Mouse (Mus musculus) liver, embryonic 16.5 days (tissue): ENCODE measurements around the gene Apol9b. TPM values are rescaled to one million over a fixed set of nuclear protein-coding genes. Genes with fewer than 3 reads are reported as not detected.

ENCODE experiments used
- ATAC-seq: fragments of 200-750 bp; cut with Nextera tagmentation; 2 replicates; pipeline ENCODE4 v1.8.0; 2017; ENCODE audit warnings: low read depth, mild to moderate bottlenecking, moderate number of reproducible peaks, moderate library complexity
- H3K27ac ChIP-seq: fragments of 300-500 bp; sonication (generic); 2 replicates; pipeline ENCODE4 v1.5.1; 2014; ENCODE audit warnings: mild to moderate bottlenecking, low read length
- H3K27me3 ChIP-seq: fragments of 300-500 bp; sonication (generic); 2 replicates; pipeline ENCODE4 v1.6.1; 2014; ENCODE audit warnings: low read depth, low read length, mixed read lengths; ENCODE audit not compliant: control insufficient read depth, insufficient read depth
- H3K36me3 ChIP-seq: fragments of 300-500 bp; sonication (generic); 2 replicates; pipeline ENCODE4 v1.6.1; 2014; ENCODE audit warnings: mild to moderate bottlenecking; ENCODE audit not compliant: control insufficient read depth, insufficient read depth
- H3K4me1 ChIP-seq: fragments of 300-500 bp; sonication (generic); 2 replicates; pipeline ENCODE4 v1.6.1; 2014; ENCODE audit warnings: low read depth, low read length, mixed read lengths; ENCODE audit not compliant: control insufficient read depth
- H3K4me2 ChIP-seq: fragments of 300-500 bp; sonication (generic); 2 replicates; pipeline ENCODE4 v1.6.1; 2014; ENCODE audit warnings: low read depth, low read length, mixed read lengths
- H3K4me3 ChIP-seq: fragments of 300-500 bp; sonication (generic); 2 replicates; pipeline ENCODE4 v1.5.1; 2014; ENCODE audit warnings: low read depth, mild to moderate bottlenecking, low read length
- H3K9ac ChIP-seq: fragments of 300-500 bp; sonication (generic); 2 replicates; pipeline ENCODE4 v1.6.1; 2014; ENCODE audit warnings: low read depth, low read length
- H3K9me3 ChIP-seq: fragments of 300-500 bp; sonication (generic); replicated peaks from 2 replicates; pipeline ENCODE4 v1.6.1; 2016; ENCODE audit warnings: low read length; ENCODE audit not compliant: control insufficient read depth
- WGBS: fragments of 180-500 bp; shearing (Covaris S2); extraction: QIAGEN DNeasy Blood & Tissue Kit; methylation state at CpG from one replicate; pipeline ENCODE4 v1.1.7; 2014; ENCODE audit not compliant: insufficient replicate concordance; 5-methylcytosine and 5-hydroxymethylcytosine counted together
- polyA plus RNA-seq: library from polyadenylated mRNA; unstranded; fragments of >200 nt; fragmentation: Nextera tagmentation; extraction: Ambion mirVana; gene quantifications from 2 replicates; pipeline ENCODE4 v1.2.1, GENCODE M21; 2015

Apol9b gene
- polyA plus RNA-seq, 1 experiment from 2014 or later = not detected

- Histone ChIP-seq H3K4me2 (no peak overlapping the region), H3K27ac (no peak overlapping the region), H3K4me3 (no peak overlapping the region), H3K27me3 (no peaks in the 10 kb centered on the region), H3K9me3 (no peaks in the 10 kb centered on the region), H3K36me3 (peaks cover 90% of the 10 kb centered on the region), H3K9ac (no peak overlapping the region), H3K4me1 (no peaks in the 10 kb centered on the region)
- 73% methylated on average over 13 of the region's 13 CpGs for WGBS
- no peak for ATAC-seq
Measured at GRCm38 (mm10) chr15:77764391-77765006, 35.7 kb downstream of the Apol9b start.

DNA sequence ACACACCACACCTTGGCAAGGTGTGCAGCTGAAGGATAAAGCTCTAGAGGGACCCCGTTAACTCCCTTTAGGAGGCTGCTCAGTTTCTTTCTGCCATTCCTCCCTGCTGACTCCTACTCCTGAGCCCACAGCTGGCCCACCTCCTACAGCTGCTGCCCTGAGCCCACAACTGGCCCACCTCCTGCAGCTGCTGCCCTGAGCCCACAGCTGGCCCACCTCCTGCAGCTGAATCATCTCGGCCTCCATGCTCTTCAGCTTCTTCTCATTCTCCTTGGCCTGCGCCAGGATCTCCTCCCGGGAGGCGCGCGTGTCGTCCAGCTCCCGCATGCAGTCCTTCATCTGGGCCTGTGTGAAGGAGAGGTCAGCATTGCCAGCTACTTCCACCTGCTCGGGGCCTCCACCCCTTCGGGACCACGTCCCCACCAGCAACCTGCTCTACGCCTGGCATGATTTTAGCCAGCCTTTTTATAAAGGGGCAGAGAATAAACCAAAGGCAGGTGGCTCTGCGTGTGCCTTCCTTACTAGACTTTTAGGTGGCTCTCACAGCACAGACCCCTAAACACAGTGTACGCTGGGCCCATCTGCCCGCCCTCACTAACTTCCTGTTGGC is 36.8 kb downstream of the Apol9b start:
- 89% methylated on average over 16 of the region's 16 CpGs for WGBS
- Histone ChIP-seq H3K4me1 (no peaks in the 10 kb centered on the region), H3K36me3 (peaks cover 96% of the 10 kb centered on the region), H3K27ac (no peak overlapping the region), H3K27me3 (no peaks in the 10 kb centered on the region), H3K9ac (no peak overlapping the region), H3K9me3 (no peaks in the 10 kb centered on the region), H3K4me3 (no peak overlapping the region), H3K4me2 (no peak overlapping the region)
- ATAC-seq = no peak

GRCm38 (mm10) chr15:77766981-77767380 is 38.1 kb downstream of the Apol9b start:
- H3K4me3 ChIP-seq = no peak overlapping the region
- peaks cover 98% of the 10 kb centered on the region for H3K36me3 ChIP-seq
- no peak overlapping the region for H3K4me2 ChIP-seq
- no peak for ATAC-seq
- H3K9ac ChIP-seq = no peak overlapping the region
- no peak overlapping the region for H3K27ac ChIP-seq
- H3K4me1 ChIP-seq = no peaks in the 10 kb centered on the region
- H3K27me3 ChIP-seq = no peaks in the 10 kb centered on the region
- 89% methylated on average over 11 of the region's 11 CpGs for WGBS
- H3K9me3 ChIP-seq = no peaks in the 10 kb centered on the region

DNA sequence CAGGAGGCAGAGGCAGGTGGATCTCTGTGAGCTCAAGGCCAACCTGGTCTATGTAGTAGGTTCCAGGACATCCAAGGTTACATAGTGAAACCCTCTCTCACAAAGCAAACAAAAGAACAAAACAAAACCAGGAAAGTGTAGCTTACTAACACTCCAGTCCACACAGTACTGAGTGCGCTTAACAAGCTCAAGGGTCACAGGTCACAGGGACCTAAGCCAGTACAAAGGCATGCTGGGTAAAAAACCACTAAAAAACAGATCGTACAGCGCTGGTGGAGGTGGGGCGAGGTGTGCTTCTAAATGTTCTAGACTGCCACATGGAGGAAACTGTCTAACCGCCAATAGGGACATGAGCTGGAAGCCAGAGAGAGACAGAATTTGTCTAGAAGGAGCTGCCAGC is 41.5 kb downstream of the Apol9b start:
- H3K4me2 ChIP-seq = no peak overlapping the region
- WGBS = 82% methylated on average over 5 of the region's 5 CpGs
- H3K9ac ChIP-seq = no peak overlapping the region
- H3K27ac ChIP-seq = no peak overlapping the region
- H3K4me1 ChIP-seq = peaks cover 28% of the 10 kb centered on the region
- no peaks in the 10 kb centered on the region for H3K27me3 ChIP-seq
- H3K36me3 ChIP-seq = peaks cover 97% of the 10 kb centered on the region
- no peak for ATAC-seq
- no peak overlapping the region for H3K4me3 ChIP-seq
- no peaks in the 10 kb centered on the region for H3K9me3 ChIP-seq

DNA sequence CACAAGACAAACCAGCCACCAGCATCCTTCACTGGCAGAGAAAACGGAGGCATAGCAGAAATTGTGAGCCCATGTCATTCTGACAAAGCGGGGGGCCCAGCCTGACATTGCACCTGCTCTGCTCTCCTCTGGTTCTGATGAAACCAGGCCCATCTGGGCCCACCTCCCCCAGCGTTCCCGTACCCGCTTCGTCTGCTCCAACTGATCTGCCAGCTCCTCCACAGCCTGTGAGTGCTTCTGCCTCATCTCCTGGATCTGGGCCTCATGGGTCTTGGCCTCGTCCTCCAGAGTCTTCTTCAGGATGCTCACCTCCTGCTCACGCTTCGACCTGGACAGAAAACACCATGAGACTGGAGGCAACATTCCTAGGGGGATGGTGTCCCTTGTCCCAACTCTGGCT is 42.1 kb downstream of the Apol9b start:
- Histone ChIP-seq H3K9ac (no peak overlapping the region), H3K27ac (no peak overlapping the region), H3K9me3 (no peaks in the 10 kb centered on the region), H3K4me2 (no peak overlapping the region), H3K4me3 (no peak overlapping the region), H3K27me3 (no peaks in the 10 kb centered on the region), H3K4me1 (peaks cover 30% of the 10 kb centered on the region), H3K36me3 (peaks cover 95% of the 10 kb centered on the region)
- WGBS = 92% methylated on average over 9 of the region's 9 CpGs
- ATAC-seq = no peak

- 0 out of 2 replicates have a peak overlapping the region, but pooled peaks have one; percentile 3 for H3K4me2 ChIP-seq
- no peaks in the 10 kb centered on the region for H3K9me3 ChIP-seq
- peak; percentile 90 for ATAC-seq
- peak overlapping the region; percentile 54 for H3K27ac ChIP-seq
- 44% methylated on average over 19 of the region's 19 CpGs for WGBS
- no peak overlapping the region for H3K4me3 ChIP-seq
- peaks cover 30% of the 10 kb centered on the region for H3K4me1 ChIP-seq
- H3K27me3 ChIP-seq = no peaks in the 10 kb centered on the region
- no peak overlapping the region for H3K9ac ChIP-seq
- H3K36me3 ChIP-seq = peaks cover 95% of the 10 kb centered on the region
Measured at GRCm38 (mm10) chr15:77773099-77773915, 44.5 kb downstream of the Apol9b start.

GRCm38 (mm10) chr15:77774303-77774702 is 45.5 kb downstream of the Apol9b start:
- Histone ChIP-seq H3K4me2 (no peak overlapping the region), H3K27me3 (no peaks in the 10 kb centered on the region), H3K9ac (no peak overlapping the region), H3K4me1 (peaks cover 30% of the 10 kb centered on the region), H3K27ac (peak overlapping the region; percentile 54), H3K9me3 (no peaks in the 10 kb centered on the region), H3K36me3 (peaks cover 93% of the 10 kb centered on the region), H3K4me3 (no peak overlapping the region)
- 86% methylated on average over 10 of the region's 10 CpGs for WGBS
- ATAC-seq = no peak

DNA sequence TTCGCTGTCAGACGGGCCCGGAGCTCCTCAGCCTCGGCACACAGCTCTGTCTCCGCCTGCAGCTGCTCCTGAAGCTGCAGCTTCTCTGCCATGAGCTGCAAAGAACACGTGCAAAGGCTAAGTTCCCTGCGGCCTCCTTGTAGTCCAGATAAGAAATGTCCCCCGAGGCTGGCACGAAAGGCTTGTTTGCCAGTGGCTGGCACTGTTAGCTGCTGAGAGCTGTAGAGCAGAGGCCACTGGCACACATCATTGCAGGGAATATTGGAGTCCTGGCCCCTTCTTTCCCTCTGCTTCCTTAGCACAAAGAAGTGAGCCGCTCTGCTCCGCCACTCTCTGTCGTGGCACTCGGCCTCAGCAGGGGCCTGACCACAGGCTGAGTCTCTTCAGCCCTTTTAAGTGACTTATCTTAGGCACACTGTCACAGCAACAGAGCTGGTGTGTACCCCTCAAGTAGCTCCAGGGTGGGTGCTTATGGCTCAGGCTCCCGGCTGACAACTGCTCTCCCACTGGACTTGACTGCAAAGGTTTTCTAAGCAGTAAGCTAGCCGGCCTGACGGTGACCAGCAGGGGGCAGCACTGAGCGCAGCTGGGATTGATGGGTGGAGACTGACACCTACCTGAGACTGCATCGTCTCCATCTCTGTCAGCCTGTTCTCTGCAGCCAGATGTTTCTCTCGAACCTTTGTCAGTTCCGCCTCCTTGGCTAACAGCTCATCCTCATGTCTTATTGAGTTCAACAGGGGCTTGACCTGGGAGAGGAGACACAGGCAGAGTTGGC is 46.5 kb downstream of the Apol9b start:
- H3K4me2 ChIP-seq = no peak overlapping the region
- H3K27ac ChIP-seq = no peak overlapping the region
- H3K4me3 ChIP-seq = no peak overlapping the region
- no peak overlapping the region for H3K9ac ChIP-seq
- no peaks in the 10 kb centered on the region for H3K9me3 ChIP-seq
- no peaks in the 10 kb centered on the region for H3K27me3 ChIP-seq
- WGBS = 56% methylated on average over 20 of the region's 20 CpGs
- peaks cover 30% of the 10 kb centered on the region for H3K4me1 ChIP-seq
- ATAC-seq = no peak
- H3K36me3 ChIP-seq = peaks cover 94% of the 10 kb centered on the region
